Mouse (Mus musculus) ovary, postnatal 14 days (tissue): ENCODE measurements around the gene Tbck.

Experiments used
- DNase-seq: peaks from one replicate; pipeline ENCODE4 v3.0.0; 2022; ENCODE audit warnings: low spot score

The Tbck gene

DNA sequence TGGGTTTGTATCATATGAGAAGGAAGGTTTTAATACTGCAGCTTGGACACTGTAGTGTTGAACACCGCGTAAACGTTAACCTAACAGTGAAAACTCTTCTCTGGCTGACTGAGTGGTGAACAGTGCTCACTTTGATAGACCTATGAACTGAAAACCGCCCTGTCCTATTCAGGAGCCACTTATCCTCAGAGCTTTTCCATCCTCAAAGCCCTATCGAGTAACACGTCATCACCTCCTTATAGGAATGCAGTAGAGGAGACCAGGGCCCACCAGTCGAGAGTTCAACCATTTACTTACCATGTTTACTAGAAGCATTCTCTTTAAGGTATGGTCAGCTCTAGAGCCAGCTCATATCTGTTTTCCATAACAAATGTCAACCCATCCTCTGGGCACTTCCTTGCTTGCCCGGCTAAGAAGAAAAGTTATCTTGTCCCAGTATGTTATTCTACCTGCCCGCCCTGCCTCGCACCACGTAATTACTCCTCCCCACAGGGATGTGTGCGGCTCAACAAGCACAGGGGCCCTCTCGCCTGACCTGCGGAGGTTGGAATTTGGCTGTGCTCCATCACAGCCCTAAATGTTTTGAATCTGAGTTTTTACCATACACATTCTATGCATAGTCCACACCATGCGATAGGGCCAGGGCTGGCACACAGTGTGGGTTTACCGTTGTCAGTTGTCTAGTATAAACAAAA is 147.4 kb downstream of the Tbck start:
- DNase-seq, result no peak

DNA sequence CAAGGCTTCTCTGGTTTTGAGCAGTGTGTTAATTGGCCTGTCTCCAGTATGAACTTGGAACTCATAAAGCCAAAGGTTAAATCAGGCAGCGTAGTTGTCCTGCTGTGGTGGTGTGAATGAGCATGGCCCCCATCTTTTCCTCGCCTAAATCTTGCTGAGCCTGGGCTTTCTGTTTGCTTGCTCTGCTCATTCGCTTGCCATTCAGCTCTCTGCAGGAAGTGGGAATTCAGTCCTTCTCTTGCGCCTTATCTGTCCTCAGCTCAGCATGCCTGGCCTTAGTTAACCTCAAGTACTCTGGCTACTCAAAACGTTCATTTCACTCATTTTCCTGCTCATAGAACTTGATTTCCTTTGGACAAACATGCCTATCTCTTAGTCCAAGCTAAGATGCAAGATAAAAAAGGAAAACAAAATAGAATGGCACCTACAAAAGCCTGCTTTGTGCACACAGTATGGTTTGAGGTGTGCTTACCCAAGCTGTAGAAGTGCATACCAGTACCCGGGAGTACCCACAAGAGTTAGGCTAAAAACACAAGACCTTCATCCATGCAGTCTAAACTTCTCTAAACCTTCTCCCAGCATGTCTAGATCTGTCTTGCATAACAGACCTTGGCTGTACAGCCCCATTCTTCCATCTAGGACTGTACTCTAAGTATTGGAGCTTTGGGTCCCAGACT is 151.3 kb downstream of the Tbck start:
- DNase-seq, result no peak

DNA sequence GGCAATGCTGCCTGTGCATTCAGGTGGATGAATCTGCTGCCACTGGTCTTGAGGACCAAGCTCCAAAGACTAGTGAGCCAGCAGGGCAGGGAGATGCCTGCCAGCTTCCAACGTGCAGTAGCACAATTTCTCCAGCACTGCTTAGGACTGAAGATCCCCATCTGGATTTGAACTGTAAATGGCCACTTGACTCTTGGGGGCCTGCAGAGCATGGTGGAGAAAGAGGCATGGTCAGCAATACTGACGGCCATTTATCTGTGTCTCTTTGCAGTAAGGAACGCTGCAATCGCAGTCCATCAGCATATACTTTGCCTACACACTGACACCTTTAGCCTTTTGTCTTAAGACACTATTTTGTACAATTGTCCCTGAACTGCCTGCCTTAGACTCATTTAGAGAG is 153.2 kb downstream of the Tbck start:
- no peak for DNase-seq

DNA sequence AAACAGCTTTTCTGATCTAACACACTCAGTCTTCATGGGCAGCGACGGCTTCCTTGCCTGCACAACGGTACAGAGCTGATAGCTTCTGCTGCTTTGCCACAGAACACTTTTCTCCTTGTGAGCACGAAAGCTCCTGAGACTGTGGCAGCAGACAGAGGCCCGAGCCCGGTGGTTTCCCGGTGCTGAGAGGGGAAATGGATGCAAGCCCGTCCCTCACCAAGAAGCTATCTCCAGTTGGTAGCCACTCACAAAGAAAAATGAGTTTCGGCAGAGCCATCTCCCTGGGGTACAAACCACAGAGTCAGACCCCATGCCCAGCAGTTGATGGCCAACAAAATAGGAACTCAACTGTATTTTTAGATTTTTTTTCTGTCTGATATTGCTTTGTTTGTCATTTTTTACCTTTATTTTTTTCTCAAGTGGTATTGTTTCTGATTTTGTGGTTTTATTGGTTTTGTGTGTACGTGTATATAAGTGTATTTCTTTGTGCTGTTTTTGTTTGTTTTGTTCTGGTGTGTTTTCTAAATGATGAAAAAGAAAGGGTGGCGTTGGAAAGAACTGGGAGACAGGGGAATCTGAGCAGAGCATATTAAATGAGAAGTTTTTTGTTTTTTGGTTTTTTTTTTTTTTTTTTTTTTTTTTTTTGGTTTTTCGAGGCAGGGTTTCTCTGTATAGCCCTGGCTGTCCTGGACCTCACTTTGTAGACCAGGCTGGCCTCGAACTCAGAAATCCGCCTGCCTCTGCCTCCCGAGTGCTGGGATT is 154.9 kb downstream of the Tbck start:
- no peak for DNase-seq

DNA sequence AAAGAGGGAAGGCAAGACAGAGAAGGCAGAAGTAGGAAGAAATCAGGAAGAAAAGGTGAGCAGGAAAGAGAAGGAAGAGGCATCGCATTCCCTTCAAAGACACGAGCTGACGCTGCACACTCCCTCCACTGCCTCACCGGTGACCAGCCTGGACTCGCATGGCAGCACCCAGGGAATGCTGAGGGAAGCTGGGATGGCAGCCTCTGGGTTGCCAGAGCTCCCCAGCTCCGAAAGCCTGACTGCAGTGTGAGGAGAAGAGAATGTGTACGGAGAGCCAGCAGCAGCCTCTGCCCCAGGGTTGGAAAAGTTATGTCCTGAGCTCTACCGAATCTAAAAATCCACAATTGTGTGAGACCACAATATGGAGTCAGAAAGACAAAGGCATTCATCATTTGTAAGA is 155.6 kb downstream of the Tbck start:
- DNase-seq, result no peak

DNA sequence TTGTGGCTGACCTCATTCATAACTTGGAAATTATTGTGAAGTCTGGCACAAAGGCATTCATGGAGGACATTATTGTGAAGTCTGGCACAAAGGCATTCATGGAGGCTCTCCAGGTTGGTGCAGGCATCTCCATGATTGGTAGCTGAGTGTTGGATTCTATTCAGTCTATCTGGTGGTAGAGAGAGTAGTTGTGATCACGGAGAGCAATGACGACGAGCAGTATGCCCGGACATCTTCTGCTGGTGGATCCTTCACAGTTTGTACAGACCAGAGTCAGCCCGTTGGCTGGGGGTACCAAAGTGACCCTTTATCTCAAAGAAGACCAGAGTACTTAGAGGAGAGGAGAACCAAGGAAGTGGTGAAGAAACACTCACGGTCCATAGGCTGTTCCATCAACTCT is 158.7 kb downstream of the Tbck start:
- no peak for DNase-seq

DNA sequence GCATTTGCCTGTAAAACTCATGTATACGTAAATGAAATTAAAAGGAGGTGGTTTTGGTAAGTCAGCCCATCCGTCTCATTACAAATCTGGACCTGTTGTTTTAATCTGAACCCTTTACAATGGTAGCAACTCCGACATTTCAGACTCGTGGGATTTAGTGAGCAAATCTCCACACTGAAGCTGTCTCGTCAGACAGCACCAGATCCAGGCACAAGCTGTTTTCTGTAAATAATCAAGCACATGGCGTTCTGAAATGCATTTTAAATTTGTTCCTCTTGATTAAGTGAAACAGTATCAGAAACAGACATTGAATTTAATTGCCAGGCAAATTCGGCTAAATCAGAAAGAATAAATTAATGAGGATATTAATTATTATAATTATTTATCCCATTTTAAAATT is 165.7 kb downstream of the Tbck start:
- DNase-seq, result no peak

DNA sequence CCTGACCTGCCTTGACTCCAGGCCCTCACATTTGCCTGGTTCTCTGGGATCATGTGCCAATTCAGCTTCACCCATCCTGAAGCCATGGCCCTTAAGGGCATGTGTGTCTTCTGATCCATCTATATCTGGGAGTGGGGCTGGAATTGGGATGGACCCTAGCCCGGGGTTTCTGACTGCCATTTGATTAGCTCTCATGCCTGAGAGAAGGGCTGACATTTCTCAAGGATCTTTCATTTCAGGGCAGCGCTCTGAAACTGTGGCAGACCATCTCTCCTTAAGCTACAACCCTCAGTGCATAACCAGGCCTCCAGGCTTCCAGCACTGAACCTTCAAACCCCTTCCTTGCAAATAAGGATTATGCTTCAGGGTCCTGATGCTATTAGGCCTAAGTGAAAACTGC is 166.5 kb downstream of the Tbck start:
- DNase-seq, result no peak

DNA sequence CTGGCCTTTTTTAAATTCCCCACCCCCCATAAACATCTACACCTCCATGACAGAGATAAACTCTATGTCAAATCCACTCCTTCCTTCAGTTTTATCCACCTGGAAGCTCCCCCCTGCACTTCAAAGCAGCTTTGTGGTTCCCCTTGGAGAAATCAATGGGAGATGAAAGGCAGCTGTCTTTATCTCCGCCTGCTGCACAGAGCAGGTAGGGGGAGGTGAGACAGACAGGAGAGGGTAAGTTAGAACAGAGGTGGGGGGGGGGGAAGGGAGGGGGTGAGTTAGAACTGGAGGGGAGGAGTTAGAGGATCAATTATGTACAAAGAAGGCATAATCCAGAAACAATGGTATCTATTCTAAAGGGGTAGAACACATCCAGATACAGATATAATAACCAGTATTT is 167.5 kb downstream of the Tbck start:
- DNase-seq, result no peak

DNA sequence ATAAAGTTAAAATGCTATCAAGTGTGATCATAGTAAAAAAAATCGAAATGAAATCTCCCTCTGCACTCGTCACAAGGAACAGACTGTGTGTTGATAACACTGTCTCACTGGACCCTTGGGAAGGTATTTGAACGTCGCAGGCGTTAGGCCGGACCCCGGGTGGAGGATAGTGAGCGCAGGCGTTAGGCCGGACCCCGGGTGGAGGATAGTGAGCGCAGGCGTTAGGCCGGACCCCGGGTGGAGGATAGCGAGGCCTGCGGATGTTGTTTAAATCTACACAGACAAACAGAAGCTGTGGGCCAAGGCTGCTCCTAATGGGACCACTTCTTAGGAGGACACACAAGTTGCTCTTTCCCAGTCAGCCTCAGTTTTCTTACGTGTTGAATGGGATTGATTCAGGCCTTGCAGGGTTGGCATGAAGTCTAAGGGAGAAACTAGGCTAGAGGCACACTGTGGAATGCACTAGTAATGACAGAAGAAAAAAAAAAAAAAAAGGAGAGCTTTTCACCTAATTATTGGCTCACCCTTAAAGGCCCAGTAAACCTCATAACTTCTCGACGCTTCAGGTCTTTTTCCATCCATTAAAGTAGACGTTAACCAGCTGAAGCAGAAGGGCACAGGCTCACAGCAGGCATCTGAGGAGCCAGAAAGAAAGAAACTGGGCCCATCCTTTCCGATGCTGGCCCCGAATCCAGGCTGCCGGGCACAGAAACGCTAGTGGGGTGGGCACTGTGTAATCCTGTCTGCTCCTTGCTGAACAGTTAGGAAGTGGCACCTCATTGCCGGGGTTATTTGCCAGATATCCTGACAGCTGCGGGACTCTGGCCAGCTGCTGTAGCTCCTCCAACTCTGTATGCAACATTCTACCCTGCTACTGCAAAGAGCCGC is 168.1 kb downstream of the Tbck start:
- no peak for DNase-seq

DNA sequence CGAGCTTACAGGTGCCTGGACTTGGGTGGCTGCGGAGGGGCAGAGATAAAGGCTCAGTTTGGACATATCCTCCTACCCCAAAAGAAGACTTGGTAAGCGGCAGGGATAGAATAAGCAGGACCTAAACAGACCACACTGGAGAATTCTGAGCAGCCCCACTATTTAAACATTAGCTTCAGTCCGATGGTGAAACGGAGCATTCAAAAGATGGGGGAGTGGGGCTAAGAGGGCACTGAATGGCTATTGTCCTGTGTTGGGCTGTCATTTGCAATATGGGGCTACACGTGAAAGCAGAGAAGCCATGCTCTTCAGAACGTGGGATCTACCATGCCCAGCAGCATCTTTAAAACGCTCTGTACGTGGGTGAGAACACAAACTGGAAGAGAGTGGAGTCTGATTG is 170.3 kb downstream of the Tbck start:
- DNase-seq, result no peak

DNA sequence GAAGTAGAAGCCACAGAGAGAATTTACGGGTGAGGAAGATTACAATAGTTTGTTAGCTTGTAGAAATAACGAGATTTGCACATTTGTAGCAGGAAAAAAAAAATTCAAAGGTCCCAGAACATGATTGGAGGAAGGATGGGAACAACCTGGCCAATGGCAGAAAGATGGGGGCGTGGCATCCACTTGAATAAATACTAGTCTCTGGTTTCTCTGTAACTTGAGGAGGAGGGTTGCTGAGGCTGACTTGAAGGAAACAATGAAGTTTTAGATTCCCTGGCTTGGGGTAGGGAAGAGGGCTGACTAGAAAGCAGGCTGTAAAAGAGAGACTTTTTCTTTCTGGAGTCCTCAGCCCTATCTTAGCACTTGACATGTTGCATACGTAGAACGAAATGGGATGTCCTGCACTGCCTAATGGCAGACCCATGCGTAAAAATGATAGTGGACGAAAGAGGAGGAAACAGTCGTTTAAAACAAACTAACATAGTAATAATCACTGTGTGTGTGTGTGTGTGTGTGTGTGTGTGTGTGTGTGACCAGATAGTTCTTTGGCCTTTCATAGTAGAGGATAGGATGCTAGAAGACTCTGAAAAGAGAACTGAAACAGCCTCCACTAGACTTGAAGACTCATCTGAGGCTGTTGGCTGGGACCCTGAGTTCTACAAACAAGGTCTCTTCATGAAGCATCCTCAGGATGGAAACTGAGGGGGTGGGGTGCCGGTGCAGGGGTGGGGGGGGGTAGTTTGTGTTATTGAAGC is 171.7 kb downstream of the Tbck start:
- no peak for DNase-seq

DNA sequence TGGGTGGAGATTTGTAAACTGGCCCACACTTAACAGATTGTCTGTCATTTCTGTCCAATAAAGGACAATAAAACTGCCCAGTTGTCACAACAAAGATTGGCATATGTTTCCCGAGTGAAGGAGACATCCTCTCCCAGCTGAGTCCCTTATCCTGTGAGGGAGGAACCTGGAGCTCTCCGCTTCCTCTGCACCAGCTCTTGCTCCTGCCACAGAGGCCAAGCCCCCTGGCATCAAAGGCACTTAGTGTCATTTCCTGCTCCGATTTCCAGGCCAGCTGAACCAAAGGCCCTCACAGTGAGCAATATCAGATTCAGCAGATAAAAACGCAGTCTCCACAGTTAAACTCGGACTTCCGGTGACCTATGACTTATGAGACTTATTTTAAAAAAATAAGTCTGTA is 172.7 kb downstream of the Tbck start:
- DNase-seq, result no peak

DNA sequence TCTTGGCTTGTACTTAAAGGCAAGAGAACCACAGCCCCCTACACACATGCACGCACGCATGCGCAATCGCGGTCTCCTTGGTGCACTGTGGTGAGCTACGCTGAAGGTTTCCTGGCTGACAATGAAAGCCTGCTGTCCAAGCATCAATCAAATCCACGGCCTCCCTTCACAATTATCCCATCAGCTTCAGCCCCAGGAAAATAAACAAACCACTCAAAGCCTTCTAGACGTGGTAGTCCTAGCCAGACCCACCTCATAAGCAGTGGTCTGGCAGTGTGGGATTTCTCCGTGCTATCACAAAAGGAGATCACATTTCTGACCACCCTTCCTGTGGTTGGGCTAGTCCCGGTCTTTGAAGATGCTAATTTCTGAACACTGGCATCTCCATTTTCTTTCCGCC is 174.9 kb downstream of the Tbck start:
- no peak for DNase-seq

DNA sequence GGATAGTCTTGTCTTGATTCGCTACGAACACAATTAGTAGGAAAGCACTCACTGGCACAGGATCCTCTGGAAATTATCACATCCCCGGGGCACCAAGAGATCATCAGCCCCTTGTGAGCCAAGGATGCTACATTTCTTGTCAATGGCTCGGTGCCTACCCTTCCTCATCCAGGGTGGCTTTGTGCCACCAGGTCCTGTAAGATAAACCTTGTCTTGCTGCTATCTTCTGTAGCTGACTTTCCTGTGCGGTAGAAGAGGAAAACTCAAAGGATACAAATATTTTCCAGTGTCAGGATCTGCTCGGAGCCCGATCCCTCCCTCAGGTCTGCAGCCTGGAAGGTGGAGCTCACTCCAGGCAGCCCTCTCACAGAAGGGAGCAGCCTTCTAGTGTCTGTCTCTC is 175.6 kb downstream of the Tbck start:
- DNase-seq, result no peak

DNA sequence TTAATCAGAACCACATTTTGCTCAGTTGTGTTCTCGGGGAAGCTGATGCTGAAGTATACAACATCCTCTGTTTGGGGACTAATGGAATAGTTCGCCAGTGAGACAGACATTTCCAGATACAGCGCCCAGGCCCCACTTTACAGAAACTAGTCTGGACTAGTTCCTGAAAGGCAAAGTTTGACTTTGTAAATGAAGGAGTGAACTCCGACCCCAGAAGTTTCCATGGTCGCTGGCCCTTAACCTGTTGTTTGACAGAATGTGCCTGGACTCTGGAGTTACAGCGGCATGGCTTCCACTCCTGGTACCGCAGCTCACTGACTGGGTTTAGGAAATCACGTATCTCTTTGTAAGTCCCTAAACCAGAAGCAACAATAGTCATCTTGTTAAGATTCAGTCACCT is 176.9 kb downstream of the Tbck start:
- no peak for DNase-seq

DNA sequence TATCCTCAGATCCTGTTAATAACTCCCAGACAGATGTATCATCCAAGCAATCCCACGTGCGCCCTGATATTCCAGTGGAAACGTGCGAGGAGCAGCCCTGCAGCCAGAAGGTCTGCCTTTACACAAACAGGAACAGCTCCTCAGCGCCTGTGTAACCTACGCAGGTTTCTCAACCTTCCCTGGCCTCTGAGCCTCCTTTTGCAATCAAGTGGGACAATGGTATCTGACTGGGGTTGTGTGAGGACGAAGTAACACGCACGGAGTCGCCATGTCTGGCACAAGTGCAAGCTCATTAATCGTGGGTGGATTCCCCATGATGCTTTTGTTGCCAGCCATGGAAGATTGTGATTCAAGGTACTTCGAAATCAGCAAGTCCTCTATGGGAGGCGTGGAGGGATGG is 179.9 kb downstream of the Tbck start:
- DNase-seq, result no peak

DNA sequence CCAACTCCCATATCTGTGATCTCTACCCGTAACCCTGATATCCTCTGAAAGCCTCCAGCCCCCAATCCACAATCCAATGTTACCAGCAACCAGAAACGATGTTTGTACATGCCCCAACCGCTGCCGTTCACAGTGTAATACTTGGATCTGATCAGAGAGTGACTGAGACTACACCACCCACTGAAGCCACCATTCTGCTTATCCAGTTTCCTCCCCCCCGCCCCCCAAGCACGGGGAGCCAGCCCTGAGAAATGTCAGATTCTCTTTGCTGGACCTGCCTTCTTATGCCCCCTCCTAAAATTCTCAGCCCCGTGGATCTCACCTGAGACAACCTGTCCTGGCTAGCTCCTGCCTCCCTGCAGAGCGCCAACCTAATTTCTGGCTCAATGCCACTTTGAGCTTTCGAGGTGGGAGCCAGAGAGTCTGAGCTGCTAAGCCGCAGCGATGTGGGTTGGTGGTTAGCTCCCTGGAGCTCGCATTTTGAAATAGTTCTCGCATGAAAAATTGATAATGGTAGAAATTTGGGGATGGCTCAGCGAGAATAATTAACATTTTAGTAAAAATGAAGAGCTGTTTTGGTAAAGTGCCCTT is 180.5 kb downstream of the Tbck start:
- DNase-seq, result no peak

DNA sequence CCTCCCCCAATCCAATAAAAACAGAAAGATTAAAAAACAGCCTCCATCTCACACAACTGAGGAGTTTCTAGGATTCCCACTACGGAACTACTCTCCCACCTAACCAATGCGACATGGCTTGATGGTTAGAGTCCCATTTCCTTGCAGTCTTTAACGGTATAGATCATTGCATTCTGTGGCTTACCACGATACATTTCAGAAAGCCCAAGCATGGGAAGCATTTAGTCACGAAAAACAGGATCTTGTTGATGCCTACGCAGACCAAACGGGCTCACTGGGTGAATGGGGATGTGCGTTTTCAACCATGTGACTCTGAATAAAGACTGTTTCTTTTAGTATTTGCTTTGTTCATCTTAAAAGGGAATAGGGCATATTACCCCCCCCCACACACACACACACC is 181.0 kb downstream of the Tbck start:
- DNase-seq, result no peak

DNA sequence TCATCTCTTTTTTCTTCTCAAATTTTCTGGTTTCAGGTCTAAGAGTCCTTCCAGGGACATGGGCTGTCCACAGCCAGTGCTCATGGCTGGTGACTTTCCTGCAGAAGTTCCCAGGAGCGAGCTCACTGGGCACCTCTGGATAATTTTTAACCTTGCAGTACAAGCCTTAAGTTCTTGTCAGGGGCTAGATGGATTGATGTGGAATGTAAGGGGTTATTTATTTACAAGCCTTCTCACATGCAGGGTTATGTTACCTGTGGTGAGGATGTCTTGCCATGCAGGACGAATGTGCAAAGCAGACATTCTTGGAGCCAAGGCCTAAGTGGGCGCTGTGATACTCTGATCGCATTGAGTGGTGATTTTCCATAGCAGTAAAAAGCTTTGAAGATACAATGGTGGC is 181.7 kb downstream of the Tbck start:
- no peak for DNase-seq

DNA sequence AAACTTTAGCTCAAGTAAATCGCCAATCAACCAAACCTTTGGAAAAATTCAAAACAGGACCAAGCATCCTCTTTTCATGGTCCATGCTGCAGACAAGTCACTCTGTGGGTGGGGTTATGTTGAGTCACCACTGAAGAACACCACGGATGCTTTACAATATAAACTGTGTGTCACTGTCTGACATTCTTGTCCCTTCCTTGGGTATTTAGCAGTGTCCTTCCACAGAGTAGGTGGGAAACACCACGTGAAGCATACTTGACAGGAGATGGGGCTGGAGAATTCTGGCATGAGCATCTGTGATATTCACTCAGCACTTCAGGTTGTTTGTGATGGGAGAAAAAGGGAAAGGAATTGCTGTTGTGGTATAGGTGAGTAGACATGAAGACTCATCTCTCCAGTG is 183.0 kb downstream of the Tbck start:
- DNase-seq, result no peak
